Mouse (Mus musculus): ENCODE data around the gene Adam34.
"Not testable (repeated sequence)": the region's sequence is repeated elsewhere in the genome, so short reads cannot be mapped to it uniquely, and the experiment has no call there.

The Adam34 gene

GRCm38 (mm10) chr8:43709949-43710348 is at the start of gene Adam34:
TSS of gene Adam34 (minus strand) at chr8:43710049.
- in situ Hi-C loops (cut with MboI, MseI), result no loop called here

DNA sequence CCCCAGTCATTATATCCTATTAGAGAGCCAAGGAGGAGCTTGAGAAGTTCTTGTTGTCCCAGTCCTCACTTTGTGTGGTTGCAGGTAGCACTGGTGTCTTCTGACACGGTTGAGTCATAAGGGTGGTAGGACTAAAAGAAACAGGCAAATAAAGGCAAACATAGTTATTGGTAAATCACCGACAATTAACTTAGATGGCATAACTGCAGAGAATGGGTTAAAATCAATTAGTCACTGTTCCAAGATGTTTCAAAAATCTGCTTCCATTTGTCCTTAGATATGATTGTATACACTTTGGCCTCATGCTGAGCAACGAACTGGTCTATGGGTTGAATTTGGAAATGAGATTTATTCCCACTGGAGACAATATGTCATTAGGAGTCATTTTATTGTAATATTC is 82.7 kb downstream of the Adam34 start, which contains the start of gene Gm5346:
TSS of gene Gm5346 (minus strand) at position 101 of the 400 bp plus-strand sequence.
- in situ Hi-C loops (cut with MboI, MseI), result no loop called here

DNA sequence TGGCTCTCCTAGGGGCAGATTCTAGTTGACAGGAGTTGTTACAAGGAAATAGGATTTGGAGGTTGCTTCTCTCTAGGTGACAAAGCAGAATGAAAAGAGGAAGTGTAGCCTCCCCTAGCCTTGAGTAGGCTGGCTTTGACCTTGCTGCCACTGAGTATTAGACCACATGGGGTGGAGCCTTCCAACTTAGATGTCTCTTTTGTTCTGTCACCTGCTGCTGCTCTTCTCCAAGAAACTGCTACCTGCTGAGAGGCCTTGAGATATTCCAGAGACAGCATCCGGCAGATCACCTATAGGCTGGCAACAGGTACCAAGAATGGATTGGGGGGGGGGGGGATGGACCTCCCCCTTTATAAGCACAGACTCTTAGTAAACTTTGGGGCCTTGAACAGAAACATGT is 93.8 kb downstream of the Adam34 start:
- in situ Hi-C loops (cut with MboI, MseI), result no loop called here

DNA sequence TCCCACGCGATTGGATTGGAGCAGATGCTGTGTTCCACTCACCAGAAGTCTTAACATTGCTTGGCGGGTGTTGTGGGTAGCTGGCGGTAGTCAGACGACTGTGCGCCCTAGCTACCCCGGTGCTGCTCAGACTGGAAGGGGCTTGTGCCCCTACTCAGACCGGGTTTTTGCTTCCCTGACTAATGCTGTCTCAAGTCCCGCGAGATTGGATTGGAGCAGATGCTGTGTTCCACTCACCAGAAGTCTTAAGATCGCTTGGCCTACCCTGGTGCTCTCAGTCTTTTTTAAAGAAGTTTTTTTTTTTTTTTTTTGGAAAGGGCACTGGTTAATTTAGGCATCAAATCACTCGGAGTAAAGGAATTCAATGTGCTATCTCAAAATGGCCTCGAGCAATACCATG is 106.2 kb downstream of the Adam34 start:
- in situ Hi-C loops (cut with MboI, MseI), result not testable (repeated sequence)

DNA sequence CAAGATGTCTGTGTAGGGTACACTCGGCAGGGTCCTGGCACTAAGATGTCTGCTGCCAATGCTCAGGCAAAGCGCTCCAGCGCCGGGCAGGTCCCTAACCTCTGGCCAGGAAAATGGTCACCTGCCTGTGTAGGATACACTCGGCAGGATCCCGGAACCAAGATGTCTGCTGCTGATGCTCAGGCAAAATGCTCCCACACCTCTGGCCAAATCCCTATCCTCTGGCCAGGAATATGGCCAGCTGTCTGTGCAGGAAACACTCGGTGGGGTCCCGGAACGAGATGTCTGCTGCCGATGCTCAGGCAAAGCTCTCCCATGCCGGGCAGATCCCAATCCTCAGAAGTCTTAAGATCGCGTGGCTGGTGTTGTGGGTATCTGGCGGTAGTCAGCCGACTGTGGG is 106.7 kb downstream of the Adam34 start:
- in situ Hi-C loops (cut with MboI, MseI), result not testable (repeated sequence)

Measured in T-helper 1 cell (primary cell).